Mouse (Mus musculus) natural killer cell, adult 2 months (primary cell): Measurements from ENCODE around the gene Catsper1.
"Not testable (repeated sequence)": the region's sequence is repeated elsewhere in the genome, so short reads cannot be mapped to it uniquely, and the experiment has no call there.

Source experiments
- DNase-seq, 2 experiments: peaks; one replicate each; pipeline ENCODE4 v3.0.0; 2022; ENCODE audit warnings: low spot score in 2 of 2

The Catsper1 gene

GRCm38 (mm10) chr19:5335441-5335840, at the start of gene Catsper1:
TSS of gene Catsper1 (plus strand) at chr19:5335741.
- no peak for DNase-seq

GRCm38 (mm10) chr19:5294972-5295735, 40.4 kb upstream of the Catsper1 start, which contains the start of gene Sf3b2:
TSS of gene Sf3b2 (minus strand) at chr19:5295455.
- DNase-seq: peak; percentile 97

- no peak for DNase-seq
Observed at GRCm38 (mm10) chr19:5295736-5296075, 39.8 kb upstream of the Catsper1 start.

GRCm38 (mm10) chr19:5296630-5297029, 38.9 kb upstream of the Catsper1 start:
- no peak for DNase-seq

GRCm38 (mm10) chr19:5297903-5298800, 37.4 kb upstream of the Catsper1 start, which contains the start of gene Gal3st3:
TSS of gene Gal3st3 (plus strand) at chr19:5298331.
- no peak for DNase-seq

- DNase-seq: no peak
Observed at GRCm38 (mm10) chr19:5300588-5300987, 35.0 kb upstream of the Catsper1 start.

GRCm38 (mm10) chr19:5302455-5302854, 33.1 kb upstream of the Catsper1 start:
- DNase-seq: peak; percentile 59 to 76

- no peak for DNase-seq
Observed at GRCm38 (mm10) chr19:5306279-5306678, 29.3 kb upstream of the Catsper1 start.

- DNase-seq: no peak
Observed at GRCm38 (mm10) chr19:5306968-5307734, 28.4 kb upstream of the Catsper1 start.

- no peak for DNase-seq
Observed at GRCm38 (mm10) chr19:5309025-5309424, 26.5 kb upstream of the Catsper1 start.

- no peak for DNase-seq
Observed at GRCm38 (mm10) chr19:5313189-5313588, 22.4 kb upstream of the Catsper1 start.

GRCm38 (mm10) chr19:5323801-5324200, 11.7 kb upstream of the Catsper1 start:
- DNase-seq: peak; percentile 20 to 34

GRCm38 (mm10) chr19:5327970-5328369, 7.6 kb upstream of the Catsper1 start:
- no peak for DNase-seq

- no peak for DNase-seq
Observed at GRCm38 (mm10) chr19:5334741-5335140, 800 bp upstream of the Catsper1 start.

GRCm38 (mm10) chr19:5337975-5338374, 2.4 kb downstream of the Catsper1 start:
- peak; percentile 60 to 69 for DNase-seq

GRCm38 (mm10) chr19:5341360-5341759, 5.8 kb downstream of the Catsper1 start:
- DNase-seq: no peak

GRCm38 (mm10) chr19:5345297-5346131, 10.0 kb downstream of the Catsper1 start:
- no peak for DNase-seq

- DNase-seq: no peak
Observed at GRCm38 (mm10) chr19:5348064-5348463, 12.5 kb downstream of the Catsper1 start.

- DNase-seq: peak; percentile 21 to 28
Observed at GRCm38 (mm10) chr19:5348526-5349501, 13.3 kb downstream of the Catsper1 start.

GRCm38 (mm10) chr19:5349502-5349873, 13.9 kb downstream of the Catsper1 start, which contains the start of gene Cst6:
TSS of gene Cst6 (minus strand) at chr19:5349574.
- not testable (repeated sequence) for DNase-seq
